Mouse (Mus musculus) layer of hippocampus, postnatal 36 days (tissue): ENCODE results near the gene Itpr3. TPM values are rescaled to one million over a fixed set of nuclear protein-coding genes. Genes with fewer than 3 reads are reported as not detected.

ENCODE experiments used
- DNase-seq, 2 experiments: peaks; one replicate each; pipeline ENCODE4 v3.0.0; 2022
- total RNA-seq, 2 experiments: library from RNA; stranded (reverse); gene quantifications; 2 replicates each; pipeline ENCODE4 v1.2.3; 2021

Itpr3 gene
- total RNA-seq, 2 experiments from 2014 or later: 1.6 to 1.7 TPM

DNA sequence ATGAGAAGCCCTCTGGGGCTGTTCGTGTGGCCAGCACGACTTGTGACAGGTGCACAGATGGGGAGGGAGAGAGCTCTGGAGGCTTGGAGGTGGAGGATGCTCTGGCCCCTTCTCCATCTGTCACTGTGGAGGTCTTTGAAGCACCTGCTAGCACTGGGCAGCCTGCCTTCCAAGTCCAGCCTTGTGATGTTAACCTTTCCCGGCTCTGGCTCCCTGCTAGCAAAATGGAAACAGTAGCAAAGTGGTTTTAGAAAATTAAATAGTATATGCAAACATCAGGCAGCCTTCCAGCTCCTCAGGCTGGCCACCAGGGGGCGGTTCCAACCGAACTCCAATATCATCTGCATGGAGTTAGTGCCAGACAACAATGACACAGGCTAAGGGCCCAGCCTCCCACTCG lies 14.5 kb downstream of the Itpr3 start:
- DNase-seq: no peak

DNA sequence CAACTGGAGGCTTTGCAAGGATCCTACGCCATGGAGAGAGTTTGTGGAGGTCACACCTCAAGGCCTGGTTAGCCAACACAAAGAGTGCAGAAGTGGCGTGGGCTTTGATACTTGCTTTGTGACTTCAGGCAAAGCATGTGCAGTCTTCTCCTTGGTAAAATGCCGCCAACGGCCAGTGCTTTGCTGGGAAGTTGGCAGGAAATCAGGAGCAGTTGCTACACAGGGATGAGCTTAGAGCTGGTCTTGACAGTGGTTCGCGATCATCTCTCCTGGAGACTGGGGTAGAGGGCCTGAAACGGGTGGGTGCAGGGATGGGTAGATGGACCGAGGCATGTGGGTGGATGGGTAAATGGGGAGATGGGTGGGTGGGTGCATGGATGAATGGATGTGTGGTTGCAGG lies 15.3 kb downstream of the Itpr3 start:
- DNase-seq: no peak

DNA sequence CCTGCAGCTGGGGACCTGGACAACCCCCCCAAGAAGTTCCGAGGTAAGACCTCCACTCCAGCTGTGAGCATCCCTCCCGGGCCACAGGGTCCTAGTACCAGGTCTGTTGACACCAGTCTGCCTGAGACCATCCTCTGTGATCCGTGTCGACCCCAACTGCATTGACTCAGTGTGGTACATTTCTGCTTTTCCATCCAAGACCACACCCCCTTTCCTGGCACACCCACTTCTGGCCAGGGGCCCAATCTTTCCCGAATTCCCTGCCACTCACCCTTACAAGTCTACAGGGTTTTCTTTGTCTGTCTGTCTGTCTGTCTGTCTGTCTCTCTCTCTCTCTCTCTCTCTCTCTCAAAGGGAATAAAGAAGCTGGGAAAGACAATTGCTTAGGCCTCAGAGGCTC lies 16.0 kb downstream of the Itpr3 start:
- DNase-seq: no peak

DNA sequence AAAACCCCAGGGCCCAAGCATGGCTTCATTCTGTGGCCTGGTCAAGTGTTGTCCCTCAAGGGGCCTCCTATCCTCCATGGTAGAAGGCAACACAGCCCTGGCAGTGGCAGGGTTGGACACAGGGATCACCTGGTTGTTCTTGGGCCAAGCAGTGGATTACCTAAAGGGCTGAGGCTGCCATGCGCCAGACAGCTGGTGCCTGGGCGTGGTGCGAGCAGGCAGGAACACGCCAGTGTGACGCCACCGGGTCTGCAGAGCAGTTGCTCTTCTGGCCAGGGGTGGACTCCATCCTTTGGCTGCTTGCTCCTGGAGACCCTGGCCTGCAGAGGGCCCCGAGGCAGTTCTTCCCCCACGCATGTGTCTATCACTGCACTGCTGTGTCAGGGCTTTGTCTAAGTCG lies 16.7 kb downstream of the Itpr3 start:
- no peak for DNase-seq

DNA sequence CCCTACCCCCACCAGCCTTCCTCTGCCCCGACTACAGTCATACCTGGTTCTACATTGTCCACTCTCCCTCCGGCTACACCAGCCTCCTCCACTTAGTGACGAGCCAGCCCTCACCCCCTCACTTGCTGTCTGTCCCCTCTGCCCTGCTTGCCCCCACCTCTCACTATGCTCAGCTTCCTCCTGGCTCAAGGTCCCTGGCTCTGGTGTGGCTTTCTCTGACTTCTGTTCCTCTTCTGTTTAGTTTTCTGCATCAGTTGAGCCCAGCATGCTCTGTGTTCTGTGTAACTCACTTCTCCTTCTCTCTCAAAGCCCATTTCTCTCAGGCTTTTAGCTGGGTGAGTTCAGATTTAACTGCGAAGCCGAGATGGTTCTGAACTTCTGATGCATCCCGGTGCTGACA lies 17.1 kb downstream of the Itpr3 start:
- DNase-seq: no peak

DNA sequence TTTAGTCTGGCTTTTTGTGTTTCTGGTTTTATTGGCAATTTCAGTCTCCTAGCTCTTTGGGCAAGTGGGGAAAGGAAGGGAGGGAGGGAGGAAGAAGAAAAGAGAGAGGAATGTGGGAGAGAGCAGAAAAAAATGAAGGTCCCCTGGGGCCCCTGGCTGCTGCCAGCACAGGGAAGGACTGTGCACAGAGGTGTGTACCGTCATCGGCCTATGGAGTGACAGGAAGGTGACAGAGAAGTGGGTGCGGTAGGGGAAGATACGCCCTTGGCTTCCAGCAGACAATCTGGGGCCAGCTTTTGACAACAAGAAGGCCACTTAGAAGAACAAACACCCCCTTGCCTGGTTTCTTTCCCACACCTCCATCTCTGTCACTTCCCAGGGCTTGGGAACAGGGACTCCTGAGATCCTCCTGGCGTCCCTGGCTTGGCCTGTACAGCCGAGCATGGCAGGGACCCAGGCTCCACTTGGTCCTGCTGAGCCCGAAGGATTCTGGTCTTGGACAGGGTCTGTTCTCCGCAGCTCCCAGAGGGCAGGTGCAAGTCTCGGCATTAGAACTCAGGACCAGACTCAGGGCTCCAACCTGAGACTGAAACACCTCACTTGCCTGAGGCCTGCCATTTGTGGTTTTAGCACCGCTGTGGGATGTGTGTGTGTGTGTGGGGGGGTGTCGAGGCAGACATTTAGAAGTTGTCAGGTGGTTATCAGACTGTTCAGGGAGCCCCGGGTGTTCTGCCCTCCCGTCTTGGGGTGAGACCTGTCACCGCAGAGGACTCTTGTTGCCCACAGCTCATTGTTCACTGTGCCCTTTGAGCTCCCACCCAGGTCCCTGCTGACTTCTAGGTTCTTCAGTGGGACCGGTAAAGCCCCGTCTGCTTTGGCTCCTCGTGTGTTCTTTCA lies 18.0 kb downstream of the Itpr3 start:
- DNase-seq: no peak

DNA sequence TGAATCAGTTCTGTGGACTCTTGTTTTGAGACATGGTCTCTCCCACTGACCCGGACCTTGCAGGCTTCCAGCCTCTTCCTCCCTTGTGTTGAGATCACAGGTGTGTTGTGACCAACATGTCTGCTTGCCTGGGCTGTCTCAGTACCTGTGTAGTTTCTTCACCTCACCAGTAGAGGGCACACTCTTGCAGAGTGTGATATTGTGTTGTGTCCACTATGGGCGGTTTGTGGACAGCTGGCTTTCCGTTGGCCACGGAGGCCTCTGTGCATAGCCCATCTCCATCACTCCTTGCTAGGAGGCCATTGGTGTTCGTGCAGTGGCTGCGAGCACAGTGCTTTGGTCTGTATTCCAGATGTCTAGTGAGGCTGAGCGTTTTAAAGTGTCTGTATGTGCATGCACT lies 20.0 kb downstream of the Itpr3 start:
- DNase-seq: no peak

DNA sequence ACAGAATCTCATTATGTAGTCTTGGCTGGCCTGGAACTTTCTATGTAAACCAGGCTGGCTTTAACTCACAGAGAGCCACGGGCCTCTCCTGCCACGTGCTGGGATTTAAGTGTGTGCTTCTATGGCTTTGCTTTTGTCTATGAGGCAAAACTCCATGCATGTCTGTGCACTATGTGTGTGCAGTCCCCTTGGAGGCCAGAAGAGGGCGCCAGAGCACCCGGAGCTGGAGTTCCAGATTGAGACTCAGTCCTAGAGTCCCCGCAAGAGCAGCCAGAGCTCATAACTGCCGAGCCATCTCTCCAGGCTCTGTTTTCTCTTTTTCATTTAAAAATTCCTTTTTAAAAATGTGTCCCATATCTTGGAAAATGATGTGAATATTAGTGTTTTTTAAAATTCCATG lies 20.8 kb downstream of the Itpr3 start:
- DNase-seq: no peak

DNA sequence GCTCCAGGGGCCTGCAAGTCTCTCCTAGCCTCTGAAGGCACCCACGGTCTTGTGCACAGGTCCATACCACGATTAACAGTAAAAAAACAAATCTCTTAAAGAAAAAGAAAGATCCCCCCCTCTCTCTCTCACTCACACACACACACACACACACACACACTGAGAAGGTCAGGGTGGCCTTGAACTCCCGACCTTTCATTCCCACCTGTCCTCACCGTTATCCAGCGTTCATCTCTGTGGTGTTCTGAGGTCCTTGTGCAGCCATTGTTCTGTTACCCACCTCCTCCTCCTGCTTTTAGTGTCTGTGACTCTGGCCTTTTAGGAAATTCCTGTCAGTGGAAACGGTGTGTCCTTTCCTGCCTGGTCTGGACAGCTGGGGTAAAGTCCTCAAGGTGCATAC lies 21.4 kb downstream of the Itpr3 start:
- no peak for DNase-seq

DNA sequence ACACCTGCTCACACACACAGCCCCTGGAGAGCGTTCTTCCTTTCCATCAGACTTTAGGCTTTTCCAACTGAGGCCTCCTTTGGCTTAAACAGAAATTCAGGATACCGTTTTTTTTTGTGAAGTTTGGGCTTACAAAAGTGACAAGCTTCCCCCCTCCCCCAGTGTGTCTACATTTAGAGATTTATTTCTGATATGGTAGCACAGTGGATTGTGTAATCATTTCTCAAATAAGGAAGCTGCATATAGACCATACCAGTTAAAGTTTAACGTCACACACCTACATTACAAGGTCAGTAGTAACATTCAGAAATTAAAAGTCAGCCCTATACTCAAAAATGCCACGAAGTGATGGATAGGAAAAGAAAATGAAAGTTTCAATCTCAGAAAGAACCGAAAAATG lies 24.8 kb downstream of the Itpr3 start:
- DNase-seq: no peak

DNA sequence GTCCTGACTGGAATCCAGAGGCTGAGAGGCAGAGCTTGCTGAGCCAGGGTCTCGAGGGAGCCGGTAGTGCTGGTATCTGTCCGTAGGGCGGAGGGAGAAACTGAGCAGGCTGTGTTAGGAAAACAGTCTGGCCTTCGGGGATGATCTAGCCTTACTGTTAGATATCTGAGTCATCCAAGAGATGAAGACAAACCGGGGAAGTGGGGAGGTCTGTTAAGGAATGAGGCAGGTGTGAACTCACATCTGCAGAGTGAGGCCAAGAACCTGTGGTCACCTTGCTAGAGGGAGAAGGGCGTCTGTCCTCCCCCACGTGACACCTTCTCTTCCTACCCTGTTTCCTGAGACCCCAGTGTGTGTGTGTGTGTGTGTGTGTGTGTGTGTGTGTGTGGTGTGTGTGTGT lies 25.7 kb downstream of the Itpr3 start:
- DNase-seq: no peak

DNA sequence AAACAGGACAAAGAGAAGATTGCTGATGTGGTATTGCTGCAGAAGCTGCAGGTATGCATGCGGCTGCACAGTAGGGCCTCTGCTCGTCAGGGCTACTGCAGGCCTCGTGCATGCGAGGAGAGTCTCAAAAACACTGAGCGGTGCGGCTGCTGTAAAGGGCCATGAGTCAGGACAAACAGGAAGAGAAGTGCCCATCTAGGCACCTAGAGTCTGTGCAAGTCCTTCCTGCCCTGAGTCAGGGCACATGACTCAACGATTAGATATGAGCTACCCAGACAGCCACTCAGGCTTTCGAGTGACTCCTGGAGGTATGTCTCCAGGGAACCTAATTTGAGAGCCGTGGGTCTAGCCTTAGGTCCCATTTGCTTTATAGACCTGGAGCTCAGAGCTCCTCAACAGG lies 26.5 kb downstream of the Itpr3 start:
- no peak for DNase-seq

DNA sequence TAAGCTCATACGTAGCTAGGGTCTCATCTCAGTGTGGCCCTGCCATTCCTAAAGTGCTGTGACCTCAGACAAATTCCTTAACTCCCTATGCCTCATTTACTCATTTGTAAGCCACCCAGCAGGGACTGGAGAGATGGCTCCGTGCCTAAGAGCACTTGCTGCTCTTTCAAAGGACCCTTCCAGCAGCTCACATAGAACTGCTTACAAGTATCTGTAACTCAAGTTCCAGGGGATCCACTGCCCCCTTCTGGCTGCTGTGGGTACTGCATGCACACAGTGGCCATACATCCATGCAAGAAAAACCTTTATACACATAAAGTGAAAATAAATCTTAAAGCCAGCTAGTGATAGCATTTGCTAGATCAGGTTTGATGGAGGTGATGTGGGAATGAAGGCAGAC lies 28.6 kb downstream of the Itpr3 start:
- no peak for DNase-seq

DNA sequence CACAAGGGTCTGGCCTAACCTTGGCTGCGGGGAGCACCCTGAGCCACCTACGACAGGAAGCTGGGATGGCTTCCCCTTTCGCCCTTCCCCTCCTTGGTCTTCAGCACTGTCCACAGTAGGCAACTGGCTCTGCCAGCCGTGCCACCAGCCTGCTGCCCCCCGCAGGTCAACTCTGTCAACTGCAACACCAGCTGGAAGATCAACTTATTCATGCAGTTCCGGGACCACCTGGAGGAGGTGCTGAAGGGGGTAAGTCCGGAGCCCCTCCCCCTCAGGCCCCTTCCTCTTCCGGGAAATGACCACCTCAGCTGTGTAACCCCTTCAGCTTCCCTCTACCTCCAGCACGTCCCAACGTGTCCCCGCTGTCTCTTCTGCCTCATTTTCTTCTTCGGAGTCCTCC lies 30.3 kb downstream of the Itpr3 start:
- no peak for DNase-seq

DNA sequence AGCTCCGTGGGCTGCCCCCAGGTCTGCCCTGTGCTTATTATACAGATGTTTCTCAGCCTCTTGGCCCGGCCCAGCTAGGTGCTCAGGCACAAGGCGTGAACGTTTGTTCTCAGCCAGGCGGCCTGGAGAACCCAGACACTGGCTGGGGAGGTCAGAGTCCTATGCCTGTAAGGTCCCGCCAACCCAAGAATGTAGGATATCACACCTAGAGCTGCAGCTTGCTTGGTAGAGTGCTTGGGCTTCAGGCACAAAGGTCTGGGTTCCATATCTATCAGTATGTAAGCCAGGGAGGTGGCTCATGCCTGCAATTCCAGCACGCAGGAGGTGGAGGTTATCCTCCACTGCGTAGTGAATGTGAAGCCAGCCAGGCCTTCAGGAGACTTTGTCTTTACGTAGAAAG lies 33.0 kb downstream of the Itpr3 start:
- no peak for DNase-seq

DNA sequence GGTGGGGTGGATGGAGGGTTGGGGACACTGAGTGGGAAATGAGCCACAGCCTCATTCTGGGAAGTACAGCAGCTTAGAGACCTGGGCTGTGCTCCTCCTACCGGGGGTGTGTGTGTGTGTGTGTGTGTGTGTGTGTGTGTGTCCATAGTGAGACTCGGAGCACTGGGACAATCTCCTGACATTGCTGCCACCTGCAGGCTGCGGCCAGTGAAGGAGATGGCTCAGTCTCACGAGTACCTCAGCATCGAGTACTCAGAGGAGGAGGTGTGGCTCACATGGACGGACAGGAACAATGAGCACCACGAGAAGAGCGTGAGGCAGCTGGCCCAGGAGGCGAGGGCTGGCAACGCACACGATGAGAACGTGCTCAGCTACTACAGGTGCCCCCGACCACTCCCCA lies 38.6 kb downstream of the Itpr3 start:
- no peak for DNase-seq

DNA sequence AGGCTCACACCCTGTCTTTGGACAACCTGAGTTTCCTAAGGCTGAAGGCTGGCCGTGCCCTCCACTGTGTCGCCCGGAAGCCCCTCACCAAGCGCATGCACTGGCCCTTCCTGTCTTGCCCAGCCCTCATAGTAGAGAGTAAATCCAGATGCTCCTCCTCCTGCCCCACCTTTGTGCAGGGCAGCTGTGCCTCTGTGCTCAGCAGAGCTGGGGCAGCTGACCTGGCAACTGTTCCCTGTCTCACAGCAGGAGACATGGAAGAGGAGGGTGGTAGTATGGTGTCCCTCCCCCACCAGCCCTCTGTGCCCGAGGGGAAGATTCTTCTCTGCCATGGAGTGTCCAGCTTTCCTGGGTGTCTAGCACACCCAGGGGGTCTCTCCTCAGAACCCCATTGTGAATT lies 44.6 kb downstream of the Itpr3 start:
- no peak for DNase-seq

DNA sequence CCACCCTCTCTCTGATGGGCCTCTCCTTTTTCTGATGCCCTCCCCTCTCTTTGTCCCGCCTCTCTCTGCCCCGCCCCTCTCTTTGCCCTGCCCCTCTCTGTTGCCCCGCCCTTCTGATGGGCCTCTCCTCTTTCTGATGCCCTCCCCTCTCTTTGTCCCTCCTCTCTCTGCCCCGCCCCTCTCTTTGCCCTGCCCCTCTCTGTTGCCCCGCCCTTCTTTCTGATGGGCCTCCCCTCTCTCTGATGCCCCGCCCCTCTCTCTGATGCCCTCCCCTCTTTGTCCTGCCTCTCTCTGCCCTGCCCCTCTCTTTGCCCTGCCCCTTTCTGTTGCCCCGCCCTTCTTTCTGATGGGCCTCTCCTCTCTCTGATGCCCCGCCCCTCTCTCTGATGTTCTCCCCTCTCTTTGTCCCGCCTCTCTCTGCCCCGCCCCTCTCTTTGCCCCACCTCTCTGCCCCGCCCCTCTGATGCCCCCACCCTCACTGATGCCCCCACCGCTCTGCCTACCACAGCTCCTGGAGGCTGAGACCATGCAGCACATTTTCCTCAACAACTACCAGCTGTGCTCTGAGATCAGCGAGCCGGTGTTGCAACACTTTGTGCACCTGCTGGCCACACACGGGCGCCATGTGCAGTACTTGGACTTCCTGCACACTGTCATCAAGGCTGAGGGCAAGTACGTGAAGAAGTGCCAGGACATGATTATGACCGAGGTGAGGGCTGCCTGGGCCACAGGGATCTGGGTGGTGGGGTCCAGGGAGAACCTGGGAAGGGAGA lies 48.8 kb downstream of the Itpr3 start:
- DNase-seq: no peak

DNA sequence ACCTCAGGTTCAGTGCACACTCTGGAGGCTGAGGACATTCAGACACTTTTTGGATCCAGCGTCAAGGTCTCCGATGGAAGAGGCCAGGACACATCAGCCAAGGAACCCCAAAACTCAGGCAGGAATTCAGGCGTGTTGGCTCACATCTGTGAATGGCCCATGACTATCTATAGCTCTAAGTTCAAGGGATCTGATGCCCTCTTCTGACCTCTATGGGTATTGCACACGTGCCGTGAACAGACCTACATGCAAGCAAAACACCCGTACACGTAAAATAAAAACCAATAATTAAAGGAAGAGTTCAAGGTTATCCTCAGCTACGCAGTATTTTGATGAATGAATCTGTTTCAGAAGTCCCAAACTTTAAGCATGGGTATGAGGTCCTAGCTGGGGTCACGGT lies 49.6 kb downstream of the Itpr3 start:
- DNase-seq: no peak

DNA sequence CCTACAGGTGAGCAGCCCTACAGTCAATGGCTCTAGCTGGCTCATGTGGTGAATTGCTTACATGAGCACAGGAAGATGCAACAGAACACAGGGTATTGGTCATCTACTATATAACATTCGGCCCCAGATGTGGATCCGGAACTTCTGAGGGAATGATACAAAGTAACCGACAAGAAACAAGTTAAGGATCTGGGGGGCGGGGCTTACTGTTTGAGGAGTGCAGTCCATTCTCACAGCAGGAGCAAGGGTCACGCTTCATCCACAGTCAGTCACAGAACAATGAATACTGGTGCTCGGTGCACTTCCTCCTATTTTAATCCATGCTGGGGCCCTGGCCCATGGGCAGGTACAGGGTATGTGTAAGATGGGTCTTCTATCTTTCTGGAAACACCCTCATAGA lies 50.8 kb downstream of the Itpr3 start:
- DNase-seq: no peak

DNA sequence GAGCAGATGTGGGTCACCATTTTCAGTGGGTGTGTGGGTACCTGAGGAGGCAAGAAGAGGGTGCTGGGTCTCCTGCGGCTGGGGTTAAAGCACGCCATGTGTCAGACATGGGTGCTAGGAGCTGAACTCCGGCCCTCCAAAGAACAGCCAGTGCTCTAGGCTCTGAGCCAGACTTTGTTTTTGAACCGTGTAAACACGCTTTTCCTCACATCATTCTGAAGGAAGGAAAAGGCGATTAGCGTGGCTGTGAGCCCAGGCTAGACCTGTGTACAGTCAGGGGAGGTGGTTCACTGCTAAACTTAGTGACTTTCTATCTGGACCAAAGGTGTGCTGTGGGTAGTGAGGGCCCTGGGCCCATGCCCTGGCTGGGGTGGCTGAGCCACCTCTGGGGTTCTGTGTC lies 53.0 kb downstream of the Itpr3 start:
- no peak for DNase-seq

DNA sequence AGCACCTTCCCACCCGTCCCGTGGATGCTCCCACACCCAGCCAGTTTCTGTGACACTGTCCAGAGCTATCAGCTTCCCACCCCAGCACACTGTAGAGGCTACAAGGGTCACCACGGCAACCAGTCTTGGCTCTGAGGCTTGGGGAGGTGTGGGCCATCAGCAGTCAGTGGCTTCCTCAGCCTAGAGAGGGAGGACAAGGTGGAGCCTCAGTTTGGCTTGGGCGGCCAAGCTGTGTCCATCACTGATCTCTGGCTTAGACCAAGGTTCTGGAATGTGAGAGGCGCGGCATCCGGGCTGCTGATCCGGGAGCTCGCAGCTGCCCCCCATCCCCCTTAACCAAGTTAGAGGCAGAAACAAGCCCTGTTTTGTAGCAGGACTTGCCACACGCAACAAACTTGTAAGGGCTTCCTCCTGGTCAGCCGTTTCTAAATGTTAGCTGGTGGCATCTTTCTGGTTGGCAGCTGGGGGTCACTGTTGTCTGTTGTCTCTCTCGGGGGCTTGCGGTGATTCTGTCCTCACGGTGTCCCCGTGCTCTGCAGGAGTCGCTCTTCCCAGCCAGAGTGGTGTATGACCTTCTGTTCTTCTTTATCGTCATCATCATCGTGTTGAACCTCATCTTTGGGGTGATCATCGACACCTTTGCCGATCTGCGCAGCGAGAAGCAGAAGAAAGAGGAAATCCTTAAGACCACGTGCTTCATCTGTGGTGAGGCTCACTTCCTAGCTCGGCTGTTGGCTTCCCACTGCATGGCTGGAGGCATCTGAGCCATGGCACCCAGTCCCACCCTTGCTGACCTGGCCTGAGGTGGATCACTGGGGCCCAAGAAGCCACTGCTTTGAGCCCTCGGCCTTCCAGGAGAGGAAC lies 61.8 kb downstream of the Itpr3 start:
- no peak for DNase-seq

DNA sequence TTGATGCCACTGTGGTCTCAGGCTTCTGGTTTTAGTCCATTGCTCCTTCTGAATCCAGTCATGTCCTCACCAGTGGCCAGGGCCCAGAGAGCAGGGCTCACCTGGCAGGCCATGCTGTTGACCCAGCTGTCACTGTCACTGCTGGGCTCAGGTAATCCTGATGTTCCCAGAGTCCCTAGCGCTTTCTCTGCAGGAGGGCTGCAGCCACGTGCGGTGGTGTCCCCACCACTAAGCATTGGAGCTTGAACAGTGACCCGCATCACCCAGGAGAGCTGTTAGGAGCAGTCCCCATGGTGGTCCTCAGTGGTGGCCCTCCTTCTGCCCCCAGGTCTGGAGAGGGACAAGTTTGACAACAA lies 62.4 kb downstream of the Itpr3 start:
- no peak for DNase-seq
